Mouse (Mus musculus) embryonic facial prominence, embryonic 10.5 days (tissue): ENCODE data around the gene Alox12b. TPM values are rescaled to one million over a fixed set of nuclear protein-coding genes. Genes with fewer than 3 reads are reported as not detected.
A peak's percentile ranks its signal among the peaks of the same experiment; 100 is the strongest.

Experiments
- DNase-seq: peaks from one replicate; pipeline ENCODE4 v3.0.0-alpha.2; 2017; ENCODE audit warnings: low spot score
- H3K27ac ChIP-seq: fragments of 300-500 bp; sonication (generic); replicated peaks from 2 replicates; pipeline ENCODE4 v1.5.1; 2016; ENCODE audit warnings: mild to moderate bottlenecking
- H3K27me3 ChIP-seq: fragments of 300-500 bp; sonication (generic); replicated peaks from 2 replicates; pipeline ENCODE4 v1.6.1; 2016; ENCODE audit warnings: low read depth, mild to moderate bottlenecking; ENCODE audit not compliant: poor library complexity, severe bottlenecking
- H3K36me3 ChIP-seq: fragments of 300-500 bp; sonication (generic); replicated peaks from 2 replicates; pipeline ENCODE4 v1.6.1; 2016; ENCODE audit warnings: mild to moderate bottlenecking, moderate library complexity
- H3K4me1 ChIP-seq: fragments of 300-500 bp; sonication (generic); 2 replicates; pipeline ENCODE4 v1.6.1; 2016
- H3K4me3 ChIP-seq: fragments of 300-500 bp; sonication (generic); 2 replicates; pipeline ENCODE4 v1.5.1; 2016; ENCODE audit warnings: mild to moderate bottlenecking, moderate library complexity
- H3K9me3 ChIP-seq: fragments of 300-500 bp; sonication (generic); 2 replicates; pipeline ENCODE4 v1.6.1; 2016; ENCODE audit warnings: mild to moderate bottlenecking
- WGBS: fragments of 180-500 bp; shearing (Covaris S2); methylation state at CpG from one replicate; pipeline ENCODE4 v1.1.7; 2016; 5-methylcytosine and 5-hydroxymethylcytosine counted together
- polyA plus RNA-seq: library from polyadenylated mRNA; unstranded; fragments of >200 nt; fragmentation: Nextera tagmentation; extraction: Ambion mirVana; gene quantifications from 2 replicates; pipeline ENCODE4 v1.2.1, GENCODE M21; 2016

Gene Alox12b
- polyA plus RNA-seq, 1 experiment from 2014 or later: 0.27 TPM

DNA sequence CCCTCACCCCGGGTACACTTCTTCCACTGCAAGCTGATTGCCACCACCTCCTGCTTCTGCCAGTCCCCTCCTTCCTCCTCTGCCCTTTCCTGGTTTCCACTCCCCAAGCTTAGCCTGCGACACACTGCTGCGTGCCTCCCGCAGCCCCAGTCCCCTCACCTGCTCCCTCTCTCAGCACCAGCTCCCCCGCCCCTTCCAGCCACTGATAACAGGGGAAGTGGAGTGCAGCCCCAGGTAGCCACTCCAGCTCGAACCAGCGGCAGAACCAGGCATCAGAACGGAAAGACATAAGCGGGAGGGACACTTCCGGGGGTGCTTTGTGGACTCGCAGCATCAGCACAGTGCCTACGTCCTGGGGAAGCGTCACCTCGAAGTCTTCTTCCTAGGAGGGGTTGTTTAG lies 40.4 kb downstream of the Alox12b start:
- H3K36me3 ChIP-seq: no peaks in the 10 kb centered on the region
- no peak overlapping the region for H3K27ac ChIP-seq
- 2% methylated on average over 14 of the region's 14 CpGs for WGBS
- H3K9me3 ChIP-seq: no peaks in the 10 kb centered on the region
- no peak for DNase-seq
- H3K4me3 ChIP-seq: peak overlapping the region; percentile 45
- H3K4me1 ChIP-seq: peaks cover 11% of the 10 kb centered on the region
- peaks cover 49% of the 10 kb centered on the region for H3K27me3 ChIP-seq

DNA sequence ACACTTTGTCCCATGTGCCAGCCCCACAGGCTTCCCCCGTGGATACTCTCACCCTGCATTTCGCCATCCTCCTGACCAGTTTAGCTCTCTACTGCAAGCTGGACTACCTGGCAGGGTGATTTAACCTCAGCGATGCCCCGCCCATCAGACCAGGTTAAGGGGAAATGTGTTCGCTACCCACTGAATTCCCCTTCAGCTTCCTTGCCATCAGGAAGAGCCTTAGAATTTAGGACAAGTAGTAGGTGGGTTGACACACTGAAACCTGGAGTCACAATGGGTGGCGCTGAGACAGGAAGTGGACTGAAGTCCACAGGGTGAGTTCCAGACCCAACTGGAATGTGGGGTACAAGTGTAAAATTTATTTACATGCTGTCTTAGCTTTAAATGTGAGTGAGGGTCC lies 41.0 kb downstream of the Alox12b start, which contains the start of gene Alox8:
Gene Alox8 (minus strand): TSS at position 101 of the 400 bp plus-strand sequence.
- no peak within 1 kb of the TSS for H3K27ac ChIP-seq
- H3K4me3 ChIP-seq: peak within 1 kb of the TSS; percentile 45
- DNase-seq: no peak
- H3K9me3 ChIP-seq: no peaks in the 10 kb centered on the region
- H3K27me3 ChIP-seq: peaks cover 49% of the 10 kb centered on the region
- H3K4me1 ChIP-seq: peaks cover 11% of the 10 kb centered on the region
- 28% methylated on average over 6 of the region's 6 CpGs for WGBS
- no peaks in the 10 kb centered on the region for H3K36me3 ChIP-seq

DNA sequence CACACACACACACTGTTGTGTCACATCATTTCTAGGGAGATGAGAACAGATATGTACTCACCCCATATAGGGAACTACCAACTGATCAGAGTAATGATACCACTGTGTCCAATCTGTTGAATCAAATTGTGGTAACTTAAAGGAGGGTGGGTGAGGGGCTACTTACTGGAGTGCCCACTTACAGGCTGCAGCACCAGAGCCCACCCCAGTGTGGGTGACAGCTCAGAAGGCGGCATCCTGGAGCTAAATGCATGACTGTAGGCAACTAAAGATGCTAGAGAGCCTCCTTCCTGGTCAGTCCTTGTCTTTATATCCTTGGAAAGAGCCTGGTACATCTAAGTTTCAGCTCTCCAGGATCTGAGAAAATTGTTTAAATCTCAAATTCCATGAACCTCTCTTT lies 42.5 kb downstream of the Alox12b start:
- no peak overlapping the region for H3K27ac ChIP-seq
- no peaks in the 10 kb centered on the region for H3K9me3 ChIP-seq
- DNase-seq: no peak
- WGBS: 80% methylated on average over 1 of the region's 1 CpGs
- H3K4me3 ChIP-seq: no peak overlapping the region
- H3K4me1 ChIP-seq: peaks cover 11% of the 10 kb centered on the region
- peaks cover 49% of the 10 kb centered on the region for H3K27me3 ChIP-seq
- no peaks in the 10 kb centered on the region for H3K36me3 ChIP-seq

DNA sequence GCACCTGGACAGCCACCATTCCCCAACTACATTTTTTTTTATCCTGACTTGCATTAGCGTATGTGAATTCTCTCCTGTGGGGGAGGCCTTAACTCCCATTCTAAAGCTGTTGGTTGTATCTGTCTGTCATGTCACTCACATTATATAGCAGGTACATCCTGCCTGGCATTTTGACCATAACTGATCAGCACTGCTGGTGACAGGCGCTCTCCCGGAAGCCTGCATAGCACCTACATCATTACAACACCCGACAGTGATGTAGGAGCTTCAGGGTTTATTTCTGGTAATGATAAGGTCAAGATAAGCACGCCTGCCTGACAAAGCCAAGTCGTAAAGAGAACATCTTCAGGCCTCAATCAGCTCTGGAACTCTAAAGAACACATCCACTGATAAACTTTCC lies 43.4 kb downstream of the Alox12b start:
- 80% methylated on average over 6 of the region's 6 CpGs for WGBS
- no peaks in the 10 kb centered on the region for H3K9me3 ChIP-seq
- no peaks in the 10 kb centered on the region for H3K36me3 ChIP-seq
- H3K27me3 ChIP-seq: peaks cover 47% of the 10 kb centered on the region
- no peak for DNase-seq
- no peak overlapping the region for H3K27ac ChIP-seq
- H3K4me1 ChIP-seq: peaks cover 11% of the 10 kb centered on the region
- H3K4me3 ChIP-seq: no peak overlapping the region

DNA sequence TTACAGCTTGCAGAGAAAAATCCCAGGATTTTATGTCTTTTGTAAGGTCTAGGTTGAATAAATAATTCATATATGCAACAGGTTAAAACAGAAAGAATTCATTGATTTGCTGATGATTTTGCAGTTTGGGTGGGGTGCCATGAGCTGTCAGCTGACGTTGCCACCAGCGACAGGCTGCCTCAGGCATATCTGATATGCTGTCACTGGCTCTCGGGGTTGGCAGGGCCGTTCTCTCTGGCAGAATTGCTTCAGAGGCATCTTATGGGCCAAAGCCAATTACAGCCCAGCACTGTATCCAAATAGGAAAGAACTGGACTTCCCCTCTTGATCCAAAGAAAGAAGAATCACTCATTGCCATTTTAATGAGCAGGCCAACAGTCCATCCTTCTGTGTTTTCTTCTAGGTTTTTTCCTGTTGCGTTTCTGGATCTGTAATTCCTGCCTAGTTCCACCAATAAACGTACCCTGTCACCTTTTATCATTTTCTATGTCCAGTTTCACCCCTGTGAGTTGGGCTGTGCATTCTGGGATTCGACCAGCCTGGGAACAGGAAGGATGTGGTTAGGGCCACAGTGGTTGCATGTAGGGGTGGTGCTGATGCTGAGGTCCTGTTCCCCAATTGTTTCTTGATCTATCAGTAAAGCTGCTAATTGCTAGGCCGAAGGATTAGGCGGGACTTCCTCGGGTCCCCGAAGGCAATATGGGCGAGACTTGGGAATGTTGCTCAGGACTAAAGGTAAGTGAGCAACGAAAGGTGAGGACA lies 45.9 kb downstream of the Alox12b start:
- no peak for DNase-seq
- WGBS: 78% methylated on average over 13 of the region's 13 CpGs
- H3K9me3 ChIP-seq: no peaks in the 10 kb centered on the region
- no peak overlapping the region for H3K27ac ChIP-seq
- peaks cover 23% of the 10 kb centered on the region for H3K27me3 ChIP-seq
- H3K4me1 ChIP-seq: peaks cover 2% of the 10 kb centered on the region; the same call in 1 of the 2 replicates
- H3K36me3 ChIP-seq: no peaks in the 10 kb centered on the region
- no peak overlapping the region for H3K4me3 ChIP-seq

DNA sequence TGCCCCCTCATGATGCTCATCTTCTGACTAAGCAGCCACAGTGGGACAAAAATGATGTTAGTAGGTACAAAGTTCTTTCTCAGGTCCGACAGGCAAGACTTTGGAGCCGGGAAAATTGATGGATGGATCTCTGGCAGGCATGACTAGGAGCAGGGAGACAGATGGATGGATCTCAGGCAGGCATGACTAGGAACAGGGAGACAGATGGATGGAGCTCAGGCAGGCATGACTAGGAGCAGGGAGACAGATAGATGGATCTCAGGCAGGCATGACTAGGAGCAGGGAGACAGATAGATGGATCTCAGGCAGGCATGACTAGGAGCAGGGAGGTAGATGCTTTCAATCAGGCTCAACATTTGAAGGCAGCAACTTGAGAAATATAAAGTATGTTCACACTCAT lies 54.6 kb downstream of the Alox12b start:
- WGBS: 49% methylated on average over 2 of the region's 2 CpGs
- Histone ChIP-seq H3K27ac (no peak overlapping the region), H3K4me1 (no peaks in the 10 kb centered on the region), H3K4me3 (peak overlapping the region; percentile 42), H3K36me3 (no peaks in the 10 kb centered on the region), H3K9me3 (no peaks in the 10 kb centered on the region), H3K27me3 (no peaks in the 10 kb centered on the region)
- DNase-seq: peak; percentile 22

DNA sequence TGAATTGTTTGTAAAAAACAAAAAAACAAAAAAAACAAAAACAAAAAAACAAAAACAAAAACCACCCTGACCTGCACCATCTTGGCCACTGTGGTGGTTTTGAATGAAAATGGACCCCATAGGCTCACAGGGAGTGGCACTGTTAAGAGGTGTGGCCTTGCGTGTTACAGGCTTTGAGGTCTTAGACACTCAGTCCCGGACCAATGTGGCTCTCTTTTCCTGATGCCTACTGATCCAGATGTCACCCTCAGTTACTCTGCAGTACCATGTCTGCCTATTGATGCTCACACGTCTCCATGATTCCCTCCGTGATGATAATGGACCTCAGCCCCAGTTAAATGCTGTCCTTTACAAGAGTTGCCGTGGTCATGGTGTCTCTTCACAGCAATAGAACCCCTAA lies 60.6 kb downstream of the Alox12b start:
- H3K27me3 ChIP-seq: no peaks in the 10 kb centered on the region
- H3K27ac ChIP-seq: no peak overlapping the region
- H3K9me3 ChIP-seq: no peaks in the 10 kb centered on the region
- WGBS: 93% methylated on average over 5 of the region's 5 CpGs
- no peak overlapping the region for H3K4me3 ChIP-seq
- DNase-seq: no peak
- H3K36me3 ChIP-seq: no peaks in the 10 kb centered on the region
- 0 out of 2 replicates have a peak, but pooled peaks cover 4% of the 10 kb centered on the region for H3K4me1 ChIP-seq

DNA sequence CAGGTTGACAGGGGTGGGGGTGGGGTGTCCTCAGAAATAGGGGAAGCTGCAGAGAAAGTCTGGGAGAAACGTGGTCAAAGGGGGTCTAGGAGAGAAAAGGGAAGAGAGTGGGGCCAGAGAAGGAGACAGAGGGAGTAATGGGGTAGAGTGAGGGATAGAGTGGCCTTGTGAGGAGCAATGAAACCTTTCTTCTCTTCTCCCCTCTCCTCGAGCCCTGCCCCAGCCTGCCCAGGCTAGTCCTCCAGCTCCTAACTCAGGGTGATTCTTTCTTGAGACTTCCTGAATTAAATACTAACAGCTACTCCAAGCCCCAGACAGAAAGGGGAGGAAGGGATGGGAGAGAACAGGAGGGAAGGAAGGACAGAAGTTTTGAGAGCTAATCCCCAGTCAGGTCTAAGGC lies 61.9 kb downstream of the Alox12b start:
- no peaks in the 10 kb centered on the region for H3K27me3 ChIP-seq
- H3K36me3 ChIP-seq: no peaks in the 10 kb centered on the region
- no peak for DNase-seq
- no peaks in the 10 kb centered on the region for H3K9me3 ChIP-seq
- H3K4me3 ChIP-seq: no peak overlapping the region
- no peak overlapping the region for H3K27ac ChIP-seq
- 0 out of 2 replicates have a peak, but pooled peaks cover 4% of the 10 kb centered on the region for H3K4me1 ChIP-seq
- WGBS: 65% methylated on average over 2 of the region's 2 CpGs

Other genes with a start within 250 kb of the Alox12b start
- not detected in 2 replicates for gene Odf4, start 229.9 kb upstream of the Alox12b start, polyA plus RNA-seq
- 8.9 and 9.2 TPM in 2 replicates for gene Arhgef15, start 199.5 kb upstream of the Alox12b start, polyA plus RNA-seq
- 2.4 and 2.7 TPM in 2 replicates for gene Slc25a35, start 188.9 kb upstream of the Alox12b start, polyA plus RNA-seq
- gene Rangrf, start 181.8 kb upstream of the Alox12b start, polyA plus RNA-seq: 87.7 and 93.0 TPM in 2 replicates
- 70.1 and 71.9 TPM in 2 replicates for gene Pfas, start 148.5 kb upstream of the Alox12b start, polyA plus RNA-seq
- gene Ctc1, start 141.1 kb upstream of the Alox12b start, polyA plus RNA-seq: 100 and 103 TPM in 2 replicates
- 215 and 218 TPM in 2 replicates for gene Aurkb, start 111.3 kb upstream of the Alox12b start, polyA plus RNA-seq
- gene Borcs6, start 97.3 kb upstream of the Alox12b start, polyA plus RNA-seq: 5.3 and 5.9 TPM in 2 replicates
- gene Tmem107, start 86.2 kb upstream of the Alox12b start, polyA plus RNA-seq: 41.0 and 44.5 TPM in 2 replicates
- 60.9 and 70.0 TPM in 2 replicates for gene Vamp2, start 68.5 kb upstream of the Alox12b start, polyA plus RNA-seq
- 6.1 and 7.3 TPM in 2 replicates for gene Per1, start 61.8 kb upstream of the Alox12b start, polyA plus RNA-seq
- 0.16 and 0.36 TPM in 2 replicates for gene Hes7, start 36.6 kb upstream of the Alox12b start, polyA plus RNA-seq
- gene 9130213A22Rik, start 34.4 kb upstream of the Alox12b start, polyA plus RNA-seq: 0.12 TPM in 1 of 2 replicates, not detected in the other
- gene Aloxe3, start 31.1 kb upstream of the Alox12b start, polyA plus RNA-seq: 0.04 and 0.19 TPM in 2 replicates
- 0.09 and 0.13 TPM in 2 replicates for gene Alox8, start 40.9 kb downstream of the Alox12b start, polyA plus RNA-seq
- not detected in 2 replicates for gene Gucy2e, start 80.0 kb downstream of the Alox12b start, polyA plus RNA-seq
- 34.1 and 37.3 TPM in 2 replicates for gene Cntrob, start 166.8 kb downstream of the Alox12b start, polyA plus RNA-seq
- 152 and 159 TPM in 2 replicates for gene Trappc1, start 167.0 kb downstream of the Alox12b start, polyA plus RNA-seq
- 0.75 and 1.1 TPM in 2 replicates for gene Kcnab3, start 169.3 kb downstream of the Alox12b start, polyA plus RNA-seq
- gene Rnf227, start 183.5 kb downstream of the Alox12b start, polyA plus RNA-seq: 18.7 and 18.8 TPM in 2 replicates
- gene Chd3, start 212.4 kb downstream of the Alox12b start, polyA plus RNA-seq: 46.2 and 55.9 TPM in 2 replicates
- 136 and 137 TPM in 2 replicates for gene Naa38, start 238.5 kb downstream of the Alox12b start, polyA plus RNA-seq
- 49.3 and 50.2 TPM in 2 replicates for gene Cyb5d1, start 238.6 kb downstream of the Alox12b start, polyA plus RNA-seq
- gene Tmem88, start 241.2 kb downstream of the Alox12b start, polyA plus RNA-seq: 19.8 and 23.1 TPM in 2 replicates